Mouse (Mus musculus): ENCODE results near the gene Ndufv3. TPM values are rescaled to one million over a fixed set of nuclear protein-coding genes. Genes with fewer than 3 reads are reported as not detected.
A peak's percentile ranks its signal among the peaks of the same experiment; 100 is the strongest.

Gene Ndufv3
- polyA plus RNA-seq, 1 experiment, result 469 TPM

GRCm38 (mm10) chr17:31520895-31521294 lies 980 bp downstream of the Ndufv3 start:
- no peaks in the 10 kb centered on the region for H3K36me3 ChIP-seq (ENCODE audit: control insufficient read depth, insufficient read depth)
- no peak for TF ChIP-seq E2F4 (IDR thresholded peaks at IDR 0.05; ENCODE audit: insufficient read depth)
- TF ChIP-seq MAX (IDR thresholded peaks at IDR 0.05; ENCODE audit: low read depth), result no peak
- peak; percentile 40 for TF ChIP-seq USF1 (IDR thresholded peaks at IDR 0.05; ENCODE audit: low read depth)
- TF ChIP-seq MYOD1 (IDR thresholded peaks at IDR 0.05; ENCODE audit: control insufficient read depth in 1 of 3, insufficient read length in 2 of 3, low read depth in 2 of 3), result no peak
- no peak for TF ChIP-seq CEBPB (IDR thresholded peaks at IDR 0.05; ENCODE audit: insufficient read depth, poor library complexity, severe bottlenecking)
- no peak for TF ChIP-seq POLR2A (IDR thresholded peaks at IDR 0.05; ENCODE audit: insufficient read length, low read depth)
- TF ChIP-seq TCF3 (IDR thresholded peaks at IDR 0.05; ENCODE audit: insufficient read length, low read depth), result no peak
- no peaks in the 10 kb centered on the region for H3K27me3 ChIP-seq (ENCODE audit: control insufficient read depth, insufficient read depth, insufficient read length)
- H3K4me3 ChIP-seq, result peak overlapping the region; percentile 65
- no peaks in the 10 kb centered on the region for H3K79me2 ChIP-seq (ENCODE audit: control insufficient read depth, insufficient read depth)
- no peak overlapping the region for H3ac ChIP-seq (ENCODE audit: control insufficient read depth, insufficient read length)
- peak overlapping the region; percentile 72 for H3K4me2 ChIP-seq (ENCODE audit: low read depth)

GRCm38 (mm10) chr17:31521948-31522347 lies 2.0 kb downstream of the Ndufv3 start:
- no peak overlapping the region for H3ac ChIP-seq (ENCODE audit: control insufficient read depth, insufficient read length)
- TF ChIP-seq POLR2A (IDR thresholded peaks at IDR 0.05; ENCODE audit: insufficient read length, low read depth) (no peak), CEBPB (IDR thresholded peaks at IDR 0.05; ENCODE audit: insufficient read depth, poor library complexity, severe bottlenecking) (no peak), TCF12 (IDR thresholded peaks at IDR 0.05; ENCODE audit: insufficient read depth, poor library complexity, severe bottlenecking) (no peak), REST (IDR thresholded peaks at IDR 0.05; ENCODE audit: insufficient read depth, insufficient read length) (no peak), MAX (IDR thresholded peaks at IDR 0.05; ENCODE audit: low read depth) (no peak), TCF3 (IDR thresholded peaks at IDR 0.05; ENCODE audit: insufficient read length, low read depth) (no peak), MYOD1 (IDR thresholded peaks at IDR 0.05; ENCODE audit: control insufficient read depth in 1 of 3, insufficient read length in 2 of 3, low read depth in 2 of 3) (no peak), E2F4 (IDR thresholded peaks at IDR 0.05; ENCODE audit: insufficient read depth) (no peak), USF1 (IDR thresholded peaks at IDR 0.05; ENCODE audit: low read depth) (no peak), MYOG (IDR thresholded peaks at IDR 0.05; ENCODE audit: control insufficient read depth in 1 of 3, insufficient read depth in 1 of 3, insufficient read length in 2 of 3, low read depth in 2 of 3) (no peak), SRF (IDR thresholded peaks at IDR 0.05; ENCODE audit: control insufficient read depth, insufficient read length, low read depth) (no peak), POLR2AphosphoS2 (IDR thresholded peaks at IDR 0.05; ENCODE audit: insufficient read length, low read depth) (no peak)
- no peak overlapping the region for H3K4me3 ChIP-seq
- no peaks in the 10 kb centered on the region for H3K27me3 ChIP-seq (ENCODE audit: control insufficient read depth, insufficient read depth, insufficient read length)
- H3K79me2 ChIP-seq (ENCODE audit: control insufficient read depth, insufficient read depth), result no peaks in the 10 kb centered on the region
- no peaks in the 10 kb centered on the region for H3K36me3 ChIP-seq (ENCODE audit: control insufficient read depth, insufficient read depth)
- peak overlapping the region; percentile 62 for H3K4me2 ChIP-seq (ENCODE audit: low read depth)

- Histone ChIP-seq H3K4me2 (ENCODE audit: low read depth) (no peak overlapping the region), H3ac (ENCODE audit: control insufficient read depth, insufficient read length) (no peak overlapping the region), H3K79me2 (ENCODE audit: control insufficient read depth, insufficient read depth) (no peaks in the 10 kb centered on the region), H3K27me3 (ENCODE audit: control insufficient read depth, insufficient read depth, insufficient read length) (no peaks in the 10 kb centered on the region), H3K4me3 (no peak overlapping the region), H3K36me3 (ENCODE audit: control insufficient read depth, insufficient read depth) (peaks cover 5% of the 10 kb centered on the region)
- TF ChIP-seq CEBPB (IDR thresholded peaks at IDR 0.05; ENCODE audit: insufficient read depth, poor library complexity, severe bottlenecking) (no peak), POLR2AphosphoS2 (IDR thresholded peaks at IDR 0.05; ENCODE audit: insufficient read length, low read depth) (no peak), REST (IDR thresholded peaks at IDR 0.05; ENCODE audit: insufficient read depth, insufficient read length) (no peak), MYOG (IDR thresholded peaks at IDR 0.05; ENCODE audit: control insufficient read depth in 1 of 3, insufficient read depth in 1 of 3, insufficient read length in 2 of 3, low read depth in 2 of 3) (no peak), TCF3 (IDR thresholded peaks at IDR 0.05; ENCODE audit: insufficient read length, low read depth) (no peak), USF1 (IDR thresholded peaks at IDR 0.05; ENCODE audit: low read depth) (no peak), SRF (IDR thresholded peaks at IDR 0.05; ENCODE audit: control insufficient read depth, insufficient read length, low read depth) (no peak), E2F4 (IDR thresholded peaks at IDR 0.05; ENCODE audit: insufficient read depth) (no peak), MAX (IDR thresholded peaks at IDR 0.05; ENCODE audit: low read depth) (no peak), MYOD1 (IDR thresholded peaks at IDR 0.05; ENCODE audit: control insufficient read depth in 1 of 3, insufficient read length in 2 of 3, low read depth in 2 of 3) (no peak), POLR2A (IDR thresholded peaks at IDR 0.05; ENCODE audit: insufficient read length, low read depth) (no peak), TCF12 (IDR thresholded peaks at IDR 0.05; ENCODE audit: insufficient read depth, poor library complexity, severe bottlenecking) (no peak)
Measured at GRCm38 (mm10) chr17:31525114-31525513, 5.2 kb downstream of the Ndufv3 start.

GRCm38 (mm10) chr17:31525816-31526215 lies 5.9 kb downstream of the Ndufv3 start:
- H3K27me3 ChIP-seq (ENCODE audit: control insufficient read depth, insufficient read depth, insufficient read length), result no peaks in the 10 kb centered on the region
- H3ac ChIP-seq (ENCODE audit: control insufficient read depth, insufficient read length), result no peak overlapping the region
- H3K4me2 ChIP-seq (ENCODE audit: low read depth), result no peak overlapping the region
- no peak overlapping the region for H3K4me3 ChIP-seq
- H3K36me3 ChIP-seq (ENCODE audit: control insufficient read depth, insufficient read depth), result peaks cover 5% of the 10 kb centered on the region
- TF ChIP-seq TCF12 (IDR thresholded peaks at IDR 0.05; ENCODE audit: insufficient read depth, poor library complexity, severe bottlenecking) (no peak), MYOD1 (IDR thresholded peaks at IDR 0.05; ENCODE audit: control insufficient read depth in 1 of 3, insufficient read length in 2 of 3, low read depth in 2 of 3) (no peak), TCF3 (IDR thresholded peaks at IDR 0.05; ENCODE audit: insufficient read length, low read depth) (no peak), POLR2AphosphoS2 (IDR thresholded peaks at IDR 0.05; ENCODE audit: insufficient read length, low read depth) (no peak)
- no peaks in the 10 kb centered on the region for H3K79me2 ChIP-seq (ENCODE audit: control insufficient read depth, insufficient read depth)

- Histone ChIP-seq H3K4me2 (ENCODE audit: low read depth) (no peak overlapping the region), H3K27me3 (ENCODE audit: control insufficient read depth, insufficient read depth, insufficient read length) (no peaks in the 10 kb centered on the region), H3ac (ENCODE audit: control insufficient read depth, insufficient read length) (no peak overlapping the region), H3K79me2 (ENCODE audit: control insufficient read depth, insufficient read depth) (no peaks in the 10 kb centered on the region), H3K36me3 (ENCODE audit: control insufficient read depth, insufficient read depth) (peaks cover 10% of the 10 kb centered on the region), H3K4me3 (no peak overlapping the region)
- TF ChIP-seq MYOD1 (IDR thresholded peaks at IDR 0.05; ENCODE audit: control insufficient read depth in 1 of 3, insufficient read length in 2 of 3, low read depth in 2 of 3) (no peak), TCF3 (IDR thresholded peaks at IDR 0.05; ENCODE audit: insufficient read length, low read depth) (no peak), CEBPB (IDR thresholded peaks at IDR 0.05; ENCODE audit: insufficient read depth, poor library complexity, severe bottlenecking) (no peak), USF1 (IDR thresholded peaks at IDR 0.05; ENCODE audit: low read depth) (no peak), E2F4 (IDR thresholded peaks at IDR 0.05; ENCODE audit: insufficient read depth) (no peak), MAX (IDR thresholded peaks at IDR 0.05; ENCODE audit: low read depth) (no peak), SRF (IDR thresholded peaks at IDR 0.05; ENCODE audit: control insufficient read depth, insufficient read length, low read depth) (no peak), REST (IDR thresholded peaks at IDR 0.05; ENCODE audit: insufficient read depth, insufficient read length) (no peak), TCF12 (IDR thresholded peaks at IDR 0.05; ENCODE audit: insufficient read depth, poor library complexity, severe bottlenecking) (no peak), POLR2A (IDR thresholded peaks at IDR 0.05; ENCODE audit: insufficient read length, low read depth) (no peak), MYOG (IDR thresholded peaks at IDR 0.05; ENCODE audit: control insufficient read depth in 1 of 3, insufficient read depth in 1 of 3, insufficient read length in 2 of 3, low read depth in 2 of 3) (no peak), POLR2AphosphoS2 (IDR thresholded peaks at IDR 0.05; ENCODE audit: insufficient read length, low read depth) (no peak)
Measured at GRCm38 (mm10) chr17:31529314-31529713, 9.4 kb downstream of the Ndufv3 start.
